Mouse (Mus musculus): ENCODE results near the gene Kdm4a. TPM values are rescaled to one million over a fixed set of nuclear protein-coding genes. Genes with fewer than 3 reads are reported as not detected.

The Kdm4a gene
- polyA plus RNA-seq, 1 experiment, result 66.6 TPM

- no peak overlapping the region for H3K4me2 ChIP-seq (ENCODE audit: low read depth)
- peaks cover 50% of the 10 kb centered on the region for H3K36me3 ChIP-seq (ENCODE audit: control insufficient read depth, insufficient read depth)
- TF ChIP-seq TCF3 (IDR thresholded peaks at IDR 0.05; ENCODE audit: insufficient read length, low read depth) (no peak), MYOG (IDR thresholded peaks at IDR 0.05; ENCODE audit: control insufficient read depth in 1 of 3, insufficient read depth in 1 of 3, insufficient read length in 2 of 3, low read depth in 2 of 3) (no peak), CEBPB (IDR thresholded peaks at IDR 0.05; ENCODE audit: insufficient read depth, poor library complexity, severe bottlenecking) (no peak), REST (IDR thresholded peaks at IDR 0.05; ENCODE audit: insufficient read depth, insufficient read length) (no peak), MAX (IDR thresholded peaks at IDR 0.05; ENCODE audit: low read depth) (no peak), MYOD1 (IDR thresholded peaks at IDR 0.05; ENCODE audit: control insufficient read depth in 1 of 3, insufficient read length in 2 of 3, low read depth in 2 of 3) (no peak), E2F4 (IDR thresholded peaks at IDR 0.05; ENCODE audit: insufficient read depth) (no peak), POLR2A (IDR thresholded peaks at IDR 0.05; ENCODE audit: insufficient read length, low read depth) (no peak), POLR2AphosphoS2 (IDR thresholded peaks at IDR 0.05; ENCODE audit: insufficient read length, low read depth) (no peak), USF1 (IDR thresholded peaks at IDR 0.05; ENCODE audit: low read depth) (no peak), TCF12 (IDR thresholded peaks at IDR 0.05; ENCODE audit: insufficient read depth, poor library complexity, severe bottlenecking) (no peak), SRF (IDR thresholded peaks at IDR 0.05; ENCODE audit: control insufficient read depth, insufficient read length, low read depth) (no peak)
- H3K4me3 ChIP-seq, result no peak overlapping the region
- no peak overlapping the region for H3ac ChIP-seq (ENCODE audit: control insufficient read depth, insufficient read length)
- no peaks in the 10 kb centered on the region for H3K27me3 ChIP-seq (ENCODE audit: control insufficient read depth, insufficient read depth, insufficient read length)
- no peaks in the 10 kb centered on the region for H3K79me2 ChIP-seq (ENCODE audit: control insufficient read depth, insufficient read depth)
Observed at GRCm38 (mm10) chr4:118147547-118148316, 32.1 kb downstream of the Kdm4a start.

GRCm38 (mm10) chr4:118147090-118147489 is 32.8 kb downstream of the Kdm4a start:
- no peaks in the 10 kb centered on the region for H3K79me2 ChIP-seq (ENCODE audit: control insufficient read depth, insufficient read depth)
- H3ac ChIP-seq (ENCODE audit: control insufficient read depth, insufficient read length), result no peak overlapping the region
- H3K36me3 ChIP-seq (ENCODE audit: control insufficient read depth, insufficient read depth), result peaks cover 54% of the 10 kb centered on the region
- no peak overlapping the region for H3K4me2 ChIP-seq (ENCODE audit: low read depth)
- TF ChIP-seq CEBPB (IDR thresholded peaks at IDR 0.05; ENCODE audit: insufficient read depth, poor library complexity, severe bottlenecking) (no peak), TCF12 (IDR thresholded peaks at IDR 0.05; ENCODE audit: insufficient read depth, poor library complexity, severe bottlenecking) (no peak)
- no peak overlapping the region for H3K4me3 ChIP-seq
- no peaks in the 10 kb centered on the region for H3K27me3 ChIP-seq (ENCODE audit: control insufficient read depth, insufficient read depth, insufficient read length)

- Histone ChIP-seq H3K79me2 (ENCODE audit: control insufficient read depth, insufficient read depth) (no peaks in the 10 kb centered on the region), H3K27me3 (ENCODE audit: control insufficient read depth, insufficient read depth, insufficient read length) (no peaks in the 10 kb centered on the region), H3K4me2 (ENCODE audit: low read depth) (no peak overlapping the region), H3K4me3 (no peak overlapping the region), H3ac (ENCODE audit: control insufficient read depth, insufficient read length) (no peak overlapping the region), H3K36me3 (ENCODE audit: control insufficient read depth, insufficient read depth) (peaks cover 64% of the 10 kb centered on the region)
- no peak for TF ChIP-seq MYOG (IDR thresholded peaks at IDR 0.05; ENCODE audit: control insufficient read depth in 1 of 3, insufficient read depth in 1 of 3, insufficient read length in 2 of 3, low read depth in 2 of 3)
- TF ChIP-seq TCF3 (IDR thresholded peaks at IDR 0.05; ENCODE audit: insufficient read length, low read depth), result no peak
- TF ChIP-seq TCF12 (IDR thresholded peaks at IDR 0.05; ENCODE audit: insufficient read depth, poor library complexity, severe bottlenecking), result no peak
- TF ChIP-seq USF1 (IDR thresholded peaks at IDR 0.05; ENCODE audit: low read depth), result no peak
- TF ChIP-seq POLR2A (IDR thresholded peaks at IDR 0.05; ENCODE audit: insufficient read length, low read depth), result no peak
- TF ChIP-seq REST (IDR thresholded peaks at IDR 0.05; ENCODE audit: insufficient read depth, insufficient read length), result no peak
- TF ChIP-seq SRF (IDR thresholded peaks at IDR 0.05; ENCODE audit: control insufficient read depth, insufficient read length, low read depth), result no peak
- no peak for TF ChIP-seq POLR2AphosphoS2 (IDR thresholded peaks at IDR 0.05; ENCODE audit: insufficient read length, low read depth)
- no peak for TF ChIP-seq MAX (IDR thresholded peaks at IDR 0.05; ENCODE audit: low read depth)
- TF ChIP-seq E2F4 (IDR thresholded peaks at IDR 0.05; ENCODE audit: insufficient read depth), result no peak
- TF ChIP-seq MYOD1 (IDR thresholded peaks at IDR 0.05; ENCODE audit: control insufficient read depth in 1 of 3, insufficient read length in 2 of 3, low read depth in 2 of 3), result no peak
Observed at GRCm38 (mm10) chr4:118144324-118144723, 35.5 kb downstream of the Kdm4a start.

- H3ac ChIP-seq (ENCODE audit: control insufficient read depth, insufficient read length), result no peak overlapping the region
- H3K36me3 ChIP-seq (ENCODE audit: control insufficient read depth, insufficient read depth), result peaks cover 62% of the 10 kb centered on the region
- no peak overlapping the region for H3K4me3 ChIP-seq
- no peaks in the 10 kb centered on the region for H3K27me3 ChIP-seq (ENCODE audit: control insufficient read depth, insufficient read depth, insufficient read length)
- H3K4me2 ChIP-seq (ENCODE audit: low read depth), result no peak overlapping the region
- H3K79me2 ChIP-seq (ENCODE audit: control insufficient read depth, insufficient read depth), result no peaks in the 10 kb centered on the region
- TF ChIP-seq REST (IDR thresholded peaks at IDR 0.05; ENCODE audit: insufficient read depth, insufficient read length) (no peak), POLR2AphosphoS2 (IDR thresholded peaks at IDR 0.05; ENCODE audit: insufficient read length, low read depth) (no peak), TCF12 (IDR thresholded peaks at IDR 0.05; ENCODE audit: insufficient read depth, poor library complexity, severe bottlenecking) (no peak), MAX (IDR thresholded peaks at IDR 0.05; ENCODE audit: low read depth) (no peak), POLR2A (IDR thresholded peaks at IDR 0.05; ENCODE audit: insufficient read length, low read depth) (no peak), E2F4 (IDR thresholded peaks at IDR 0.05; ENCODE audit: insufficient read depth) (no peak), SRF (IDR thresholded peaks at IDR 0.05; ENCODE audit: control insufficient read depth, insufficient read length, low read depth) (no peak), TCF3 (IDR thresholded peaks at IDR 0.05; ENCODE audit: insufficient read length, low read depth) (no peak), CEBPB (IDR thresholded peaks at IDR 0.05; ENCODE audit: insufficient read depth, poor library complexity, severe bottlenecking) (no peak), MYOD1 (IDR thresholded peaks at IDR 0.05; ENCODE audit: control insufficient read depth in 1 of 3, insufficient read length in 2 of 3, low read depth in 2 of 3) (no peak), MYOG (IDR thresholded peaks at IDR 0.05; ENCODE audit: control insufficient read depth in 1 of 3, insufficient read depth in 1 of 3, insufficient read length in 2 of 3, low read depth in 2 of 3) (no peak), USF1 (IDR thresholded peaks at IDR 0.05; ENCODE audit: low read depth) (no peak)
Observed at GRCm38 (mm10) chr4:118143679-118144078, 36.2 kb downstream of the Kdm4a start.

Data from myocyte (in vitro differentiated cells).